Mouse (Mus musculus): ENCODE measurements around the gene Cntnap2. TPM values are rescaled to one million over a fixed set of nuclear protein-coding genes. Genes with fewer than 3 reads are reported as not detected.

Cntnap2 gene
- polyA plus RNA-seq, 1 experiment from 2014 or later: not detected

GRCm38 (mm10) chr6:47304848-47305490 is 2245.8 kb downstream of the Cntnap2 start:
- Histone ChIP-seq H3K4me2 (ENCODE audit: low read depth, low read length) (no peak overlapping the region), H3K4me1 (ENCODE audit: insufficient read depth) (no peaks in the 10 kb centered on the region), H3K27me3 (ENCODE audit: insufficient read depth, low read length) (no peaks in the 10 kb centered on the region), H3K9me3 (ENCODE audit: low read length) (no peaks in the 10 kb centered on the region), H3K4me3 (ENCODE audit: low read depth, low read length) (no peak overlapping the region), H3K27ac (ENCODE audit: low read depth) (no peak overlapping the region), H3K36me3 (replicated peaks; ENCODE audit: insufficient read depth, low read length) (no peaks in the 10 kb centered on the region), H3K9ac (replicated peaks) (no peak overlapping the region)
- no peak for TF ChIP-seq CTCF (IDR thresholded peaks at IDR 0.05; ENCODE audit: low read depth)
- no peak for TF ChIP-seq EP300 (IDR thresholded peaks at IDR 0.05; ENCODE audit: low read depth)
- WGBS (ENCODE audit: insufficient replicate concordance): 69% methylated on average over 11 of the region's 11 CpGs
- DNase-seq (no peak), ATAC-seq (no peak)

DNA sequence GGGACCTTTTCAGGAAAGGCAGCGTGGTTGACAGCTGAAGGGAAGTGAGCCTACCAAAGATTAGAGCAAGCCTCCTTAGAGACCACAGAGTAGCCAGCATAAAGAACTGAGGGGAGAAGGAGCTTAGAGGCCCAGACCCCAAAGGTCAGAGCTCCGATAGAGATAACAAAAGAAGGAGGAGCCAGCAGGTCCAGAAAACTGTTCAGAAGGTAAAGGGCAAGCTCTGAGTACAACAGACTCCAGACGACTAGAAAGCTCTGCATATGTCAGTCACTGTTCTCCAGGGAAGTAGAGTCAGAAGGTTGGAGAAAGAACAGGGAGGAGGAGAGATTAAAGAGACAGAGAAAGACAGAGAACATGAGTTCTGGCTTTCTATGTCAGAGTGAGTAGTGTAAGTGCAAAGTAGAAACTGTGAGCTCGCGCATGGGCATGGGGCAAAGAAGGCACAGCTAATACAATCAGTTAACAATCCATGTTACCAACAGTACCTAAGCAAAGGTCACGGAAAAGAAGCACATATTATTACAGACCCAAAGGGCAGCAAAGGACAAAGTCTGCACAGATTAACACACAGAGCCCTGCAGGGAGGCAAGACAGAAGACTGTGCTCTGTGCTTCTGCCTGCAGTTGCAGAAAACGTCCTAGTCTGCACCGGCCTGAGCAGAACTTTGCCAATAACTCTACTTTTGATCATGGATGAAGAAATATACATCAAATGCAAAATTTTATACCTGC is 2247.1 kb downstream of the Cntnap2 start:
- DNase-seq: no peak
- WGBS (ENCODE audit: insufficient replicate concordance): 48% methylated on average over 8 of the region's 8 CpGs
- ATAC-seq: no peak
- H3K4me3 ChIP-seq (ENCODE audit: low read depth, low read length): no peak overlapping the region
- H3K4me1 ChIP-seq (ENCODE audit: insufficient read depth): no peaks in the 10 kb centered on the region
- no peak overlapping the region for H3K4me2 ChIP-seq (ENCODE audit: low read depth, low read length)
- H3K9me3 ChIP-seq (ENCODE audit: low read length): no peaks in the 10 kb centered on the region
- no peaks in the 10 kb centered on the region for H3K36me3 ChIP-seq (replicated peaks; ENCODE audit: insufficient read depth, low read length)
- TF ChIP-seq CTCF (IDR thresholded peaks at IDR 0.05; ENCODE audit: low read depth) (no peak), EP300 (IDR thresholded peaks at IDR 0.05; ENCODE audit: low read depth) (no peak)
- no peaks in the 10 kb centered on the region for H3K27me3 ChIP-seq (ENCODE audit: insufficient read depth, low read length)
- no peak overlapping the region for H3K9ac ChIP-seq (replicated peaks)
- no peak overlapping the region for H3K27ac ChIP-seq (ENCODE audit: low read depth)

DNA sequence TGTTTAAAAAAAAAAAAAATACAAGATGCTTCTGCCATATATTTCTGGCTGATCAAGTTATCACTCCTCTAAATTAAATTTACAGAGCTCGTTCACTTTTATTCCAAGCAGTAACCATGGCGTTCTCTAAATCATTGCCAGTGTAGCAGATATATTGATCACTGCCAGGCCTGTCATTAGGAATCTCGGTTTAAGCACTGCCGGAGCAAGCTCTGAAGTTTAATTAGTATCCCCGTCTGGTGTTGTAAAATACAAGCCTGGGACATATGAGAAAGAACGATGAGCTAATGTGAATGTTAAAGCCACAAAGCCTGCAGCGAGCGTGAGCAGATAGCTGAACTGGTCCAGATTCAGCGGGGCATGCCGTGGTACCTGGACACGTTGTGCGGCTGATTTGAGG is 2247.8 kb downstream of the Cntnap2 start:
- Histone ChIP-seq H3K4me2 (ENCODE audit: low read depth, low read length) (no peak overlapping the region), H3K9me3 (ENCODE audit: low read length) (no peaks in the 10 kb centered on the region), H3K4me3 (ENCODE audit: low read depth, low read length) (no peak overlapping the region), H3K27me3 (ENCODE audit: insufficient read depth, low read length) (no peaks in the 10 kb centered on the region), H3K9ac (replicated peaks) (no peak overlapping the region), H3K36me3 (replicated peaks; ENCODE audit: insufficient read depth, low read length) (no peaks in the 10 kb centered on the region), H3K4me1 (ENCODE audit: insufficient read depth) (no peaks in the 10 kb centered on the region), H3K27ac (ENCODE audit: low read depth) (no peak overlapping the region)
- no peak for DNase-seq
- 83% methylated on average over 12 of the region's 12 CpGs for WGBS (ENCODE audit: insufficient replicate concordance)
- TF ChIP-seq EP300 (IDR thresholded peaks at IDR 0.05; ENCODE audit: low read depth) (no peak), CTCF (IDR thresholded peaks at IDR 0.05; ENCODE audit: low read depth) (no peak)
- ATAC-seq: no peak

DNA sequence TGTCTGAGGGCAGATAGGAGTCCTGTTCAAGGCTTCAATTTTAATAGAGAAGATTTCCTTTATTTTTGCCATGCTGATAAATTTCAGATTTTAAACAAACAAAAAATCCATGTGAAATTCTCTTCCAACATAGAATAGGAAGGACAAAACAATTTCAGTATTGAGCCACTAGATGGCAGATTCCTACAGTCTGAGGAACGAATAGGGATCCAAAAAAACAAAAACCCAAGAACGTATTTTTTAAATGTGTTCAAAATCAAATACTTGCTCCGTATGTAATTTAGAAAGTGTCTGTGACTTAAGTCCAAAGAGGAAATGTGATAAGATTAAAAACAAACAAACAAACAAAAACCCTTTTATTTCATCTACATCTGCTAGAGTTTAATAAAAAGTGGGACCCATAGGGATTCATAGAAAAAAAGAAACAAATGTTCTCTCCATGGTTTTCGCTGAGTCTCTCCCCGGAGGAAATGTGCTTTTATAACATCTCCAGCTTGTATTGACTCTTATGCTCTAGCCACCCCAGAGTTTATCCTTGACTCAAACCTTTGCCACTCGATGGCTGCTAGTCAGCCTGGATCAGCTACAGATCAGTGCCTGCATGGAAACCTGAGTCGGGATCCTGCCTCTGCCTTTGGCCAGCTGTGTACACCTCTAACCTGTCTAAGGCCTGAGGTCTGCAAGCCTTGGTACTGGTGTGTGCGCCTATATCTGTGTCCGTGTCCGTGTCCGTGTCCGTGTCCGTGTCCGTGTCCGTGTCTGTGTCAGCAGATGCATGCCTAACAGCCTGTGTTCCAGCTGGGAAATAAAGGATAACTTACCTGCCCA is 2255.6 kb downstream of the Cntnap2 start:
- no peak for DNase-seq
- no peaks in the 10 kb centered on the region for H3K9me3 ChIP-seq (ENCODE audit: low read length)
- no peaks in the 10 kb centered on the region for H3K36me3 ChIP-seq (replicated peaks; ENCODE audit: insufficient read depth, low read length)
- H3K27ac ChIP-seq (ENCODE audit: low read depth): no peak overlapping the region
- H3K4me1 ChIP-seq (ENCODE audit: insufficient read depth): peaks cover 4% of the 10 kb centered on the region; the same call in 1 of the 2 replicates
- H3K4me2 ChIP-seq (ENCODE audit: low read depth, low read length): peak overlapping the region; percentile 30
- H3K27me3 ChIP-seq (ENCODE audit: insufficient read depth, low read length): no peaks in the 10 kb centered on the region
- TF ChIP-seq EP300 (IDR thresholded peaks at IDR 0.05; ENCODE audit: low read depth) (no peak), CTCF (IDR thresholded peaks at IDR 0.05; ENCODE audit: low read depth) (peak; percentile 70)
- no peak for ATAC-seq
- no peak overlapping the region for H3K4me3 ChIP-seq (ENCODE audit: low read depth, low read length)
- no peak overlapping the region for H3K9ac ChIP-seq (replicated peaks)
- WGBS (ENCODE audit: insufficient replicate concordance): 52% methylated on average over 15 of the region's 15 CpGs

DNA sequence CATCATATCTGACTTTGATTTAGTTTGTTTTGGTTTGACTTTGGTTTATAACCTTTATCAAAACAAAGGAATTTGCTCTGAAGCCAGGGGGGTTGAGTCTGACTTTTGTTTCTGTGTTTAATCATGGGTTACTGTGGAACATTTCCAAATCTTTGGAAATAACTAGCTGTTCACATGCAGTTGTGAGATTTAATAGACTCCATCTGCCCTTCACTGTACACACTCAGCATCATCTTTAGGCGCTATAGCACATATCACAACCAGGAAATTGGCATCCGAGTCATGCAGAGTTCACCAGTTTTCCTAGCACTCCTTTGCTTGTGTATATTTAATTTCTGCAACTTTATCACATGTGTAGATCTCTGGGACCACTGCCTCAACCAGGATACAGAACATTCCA is 2256.3 kb downstream of the Cntnap2 start:
- no peak overlapping the region for H3K27ac ChIP-seq (ENCODE audit: low read depth)
- H3K4me2 ChIP-seq (ENCODE audit: low read depth, low read length): no peak overlapping the region
- no peak overlapping the region for H3K4me3 ChIP-seq (ENCODE audit: low read depth, low read length)
- no peaks in the 10 kb centered on the region for H3K36me3 ChIP-seq (replicated peaks; ENCODE audit: insufficient read depth, low read length)
- no peak overlapping the region for H3K9ac ChIP-seq (replicated peaks)
- no peaks in the 10 kb centered on the region for H3K27me3 ChIP-seq (ENCODE audit: insufficient read depth, low read length)
- 69% methylated on average over 2 of the region's 2 CpGs for WGBS (ENCODE audit: insufficient replicate concordance)
- ATAC-seq (no peak), DNase-seq (no peak)
- TF ChIP-seq CTCF (IDR thresholded peaks at IDR 0.05; ENCODE audit: low read depth) (no peak), EP300 (IDR thresholded peaks at IDR 0.05; ENCODE audit: low read depth) (no peak)
- H3K4me1 ChIP-seq (ENCODE audit: insufficient read depth): peaks cover 5% of the 10 kb centered on the region; the same call in 1 of the 2 replicates
- no peaks in the 10 kb centered on the region for H3K9me3 ChIP-seq (ENCODE audit: low read length)

DNA sequence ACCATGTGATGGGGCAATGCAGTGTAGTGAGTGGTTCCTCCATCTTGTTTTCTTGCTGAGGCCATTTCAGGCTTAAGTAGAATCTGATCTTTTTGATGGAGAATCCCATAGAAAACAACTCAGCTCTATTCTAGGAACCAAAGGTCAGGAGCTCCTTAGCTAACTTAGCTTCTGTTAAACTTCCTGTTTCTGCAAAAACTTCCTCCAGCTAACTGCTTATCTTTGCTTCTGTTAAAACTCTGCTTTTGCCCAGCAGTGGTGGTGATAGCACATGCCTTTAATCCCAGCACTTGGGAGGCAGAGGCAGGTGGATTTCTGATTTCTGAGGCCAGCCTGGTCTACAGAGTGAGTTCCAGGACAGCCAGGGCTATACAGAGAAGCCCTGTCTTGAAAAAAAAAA is 2258.1 kb downstream of the Cntnap2 start:
- Histone ChIP-seq H3K36me3 (replicated peaks; ENCODE audit: insufficient read depth, low read length) (no peaks in the 10 kb centered on the region), H3K4me2 (ENCODE audit: low read depth, low read length) (no peak overlapping the region), H3K4me3 (ENCODE audit: low read depth, low read length) (no peak overlapping the region), H3K9ac (replicated peaks) (no peak overlapping the region), H3K27me3 (ENCODE audit: insufficient read depth, low read length) (no peaks in the 10 kb centered on the region), H3K9me3 (ENCODE audit: low read length) (no peaks in the 10 kb centered on the region), H3K27ac (ENCODE audit: low read depth) (no peak overlapping the region), H3K4me1 (ENCODE audit: insufficient read depth) (peaks cover 5% of the 10 kb centered on the region; the same call in 1 of the 2 replicates)
- DNase-seq: no peak
- ATAC-seq: no peak
- TF ChIP-seq CTCF (IDR thresholded peaks at IDR 0.05; ENCODE audit: low read depth) (no peak), EP300 (IDR thresholded peaks at IDR 0.05; ENCODE audit: low read depth) (no peak)

Data from liver, postnatal 0 days (tissue).